Mouse (Mus musculus) embryo, embryonic 10 days (tissue): ENCODE results near the gene Llgl2.

Experiments used
- DNase-seq: peaks from one replicate; pipeline ENCODE4 v3.0.0-alpha.2; 2015; ENCODE audit warnings: low spot score

Gene Llgl2

DNA sequence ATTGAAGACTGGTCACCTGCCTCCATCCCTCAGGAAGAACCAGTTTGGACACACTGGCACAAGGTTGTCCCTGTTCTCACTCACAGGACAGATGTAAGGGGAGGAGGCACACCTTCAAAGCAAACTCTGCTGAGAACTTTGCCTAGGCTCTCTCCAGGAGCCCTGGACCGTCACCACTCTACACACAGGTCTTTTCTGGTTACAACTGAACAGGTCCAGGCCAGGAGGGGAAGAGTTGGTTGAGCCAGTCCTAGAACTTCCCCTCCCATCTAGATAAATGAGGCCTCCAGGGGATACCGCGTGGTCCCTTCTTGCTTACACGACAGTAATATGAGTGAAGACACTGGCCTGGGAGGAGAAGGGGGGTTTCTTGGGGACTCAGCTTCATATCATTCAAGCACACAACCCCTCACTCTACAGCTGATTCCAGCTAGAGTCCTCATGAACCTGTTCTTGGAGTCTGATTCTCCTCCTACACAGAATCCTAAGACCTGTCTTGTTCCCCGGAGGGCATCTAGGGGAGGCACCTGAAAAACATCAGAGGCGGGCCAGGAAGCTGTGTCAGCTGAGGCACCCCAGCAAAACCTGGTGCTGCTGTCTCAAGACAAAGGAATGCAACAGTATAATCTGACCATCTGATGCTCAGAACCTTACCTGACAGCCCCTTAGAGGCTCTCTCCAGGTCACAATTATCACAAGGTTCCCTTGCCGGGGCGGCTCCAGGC lies 80.5 kb downstream of the Llgl2 start:
- no peak for DNase-seq
